Mouse (Mus musculus) small intestine, adult 2 months (tissue): ENCODE measurements around the gene Ctnnbl1. TPM values are rescaled to one million over a fixed set of nuclear protein-coding genes. Genes with fewer than 3 reads are reported as not detected.

ENCODE experiments used
- H3K27ac ChIP-seq: fragments of 200-500 bp; 2 replicates; pipeline ENCODE4 v1.5.1; 2012; ENCODE audit warnings: low read depth, low read length, control low read depth, inconsistent platforms; ENCODE audit not compliant: insufficient read depth
- H3K27me3 ChIP-seq: fragments of 200-500 bp; 2 replicates; pipeline ENCODE4 v1.6.1; 2012; ENCODE audit warnings: mild to moderate bottlenecking, moderate library complexity, low read length, inconsistent platforms; ENCODE audit not compliant: control insufficient read depth, insufficient read depth
- H3K36me3 ChIP-seq: fragments of 200-500 bp; 2 replicates; pipeline ENCODE4 v1.6.1; 2012; ENCODE audit warnings: mild to moderate bottlenecking, low read length, control low read depth, inconsistent platforms; ENCODE audit not compliant: control insufficient read depth, insufficient read depth
- H3K4me1 ChIP-seq: fragments of 200-500 bp; 2 replicates; pipeline ENCODE4 v1.6.1; 2012; ENCODE audit warnings: low read length, inconsistent platforms, mixed read lengths; ENCODE audit not compliant: control insufficient read depth, insufficient read depth, insufficient read length
- H3K4me3 ChIP-seq: fragments of 200-500 bp; 2 replicates; pipeline ENCODE4 v1.5.1; 2012; ENCODE audit warnings: low read depth, mild to moderate bottlenecking, control low read depth, inconsistent platforms, low read length, moderate library complexity
- CTCF ChIP-seq: fragments of 200-500 bp; IDR thresholded peaks from 2 replicates; pipeline ENCODE4 v1.5.1; 2012; ENCODE audit warnings: low read depth, mild to moderate bottlenecking, control low read depth, inconsistent platforms, low read length, moderate library complexity, mixed read lengths; ENCODE audit not compliant: insufficient replicate concordance, insufficient read length; ENCODE audit errors: extremely low read depth
- POLR2A ChIP-seq: fragments of 200-500 bp; IDR thresholded peaks from 2 replicates; pipeline ENCODE4 v1.6.1; 2012; ENCODE audit warnings: low read depth, mild to moderate bottlenecking, control low read depth, inconsistent platforms, low read length, moderate library complexity
- WGBS: fragments of 180-500 bp; shearing (Covaris S2); methylation state at CpG from one replicate; pipeline ENCODE4 v1.1.7; 2018; 5-methylcytosine and 5-hydroxymethylcytosine counted together
- polyA plus RNA-seq: library from polyadenylated mRNA; depleted of rRNA; stranded (reverse); fragments of >200 nt; gene quantifications from 2 replicates; pipeline ENCODE4 v1.2.3, GENCODE M21; 2012; rRNA removed

Gene Ctnnbl1
- polyA plus RNA-seq, 1 experiment: 17.2 TPM

- Histone ChIP-seq H3K27me3 (peaks cover 29% of the 10 kb centered on the region), H3K4me1 (peaks cover 30% of the 10 kb centered on the region), H3K36me3 (no peaks in the 10 kb centered on the region), H3K27ac (no peak overlapping the region), H3K4me3 (peak overlapping the region; percentile 14)
- 6% methylated on average over 18 of the region's 18 CpGs for whole genome bisulfite sequencing
- no peak for TF ChIP-seq CTCF
- TF ChIP-seq POLR2A: no peak
These were observed 203.5 kb downstream of the Ctnnbl1 start for GRCm38 (mm10) chr2:157940586-157941185.

Other genes starting within 250 kb of the Ctnnbl1 start
- 5.2 and 9.5 TPM in 2 replicates for gene Nnat, start 177.3 kb upstream of the Ctnnbl1 start, polyA plus RNA-seq
- gene Blcap, start 166.1 kb upstream of the Ctnnbl1 start, polyA plus RNA-seq: 15.7 and 30.8 TPM in 2 replicates
- 2.7 and 4.6 TPM in 2 replicates for gene Vstm2l, start 177.3 kb downstream of the Ctnnbl1 start, polyA plus RNA-seq